In the genomic region with DNA sequence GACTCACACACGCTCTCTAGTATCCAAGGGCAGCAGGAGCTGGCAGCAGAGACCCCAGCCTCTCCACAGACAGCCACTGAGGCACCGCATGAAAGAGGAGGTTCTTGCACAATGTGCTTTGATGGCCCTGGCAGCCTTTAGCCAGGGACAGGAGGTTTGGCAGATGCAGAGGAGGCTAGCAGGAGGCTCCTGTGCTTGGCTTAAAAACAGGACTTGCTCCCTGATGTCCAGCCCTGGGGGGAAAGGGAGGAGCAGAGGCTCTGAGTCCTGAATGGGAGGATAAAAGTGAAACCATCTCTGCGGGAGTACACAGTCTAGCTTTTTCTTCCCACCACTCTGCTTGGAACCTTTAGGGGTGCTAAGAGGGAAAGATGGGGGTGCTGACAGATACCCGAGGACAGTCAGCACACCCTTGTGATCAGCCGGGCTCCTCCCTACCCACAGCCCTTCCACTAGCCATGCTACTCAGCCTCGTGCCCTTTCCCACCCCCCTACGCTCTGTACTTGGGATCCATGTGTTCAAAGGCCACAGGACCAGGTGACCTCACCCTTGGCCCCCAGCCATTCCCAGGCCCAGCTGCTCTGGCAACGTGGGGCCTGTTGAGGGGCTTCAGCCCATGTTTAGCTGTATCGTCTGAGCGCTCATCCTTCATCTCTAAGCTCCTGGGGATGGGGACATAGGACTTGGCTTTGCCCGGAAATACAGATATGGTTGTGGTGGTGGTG, we compare ENCODE assay signal across 8 mouse cellular contexts. TPM values are rescaled to one million over a fixed set of nuclear protein-coding genes. Genes with fewer than 3 reads are reported as not detected.
DNase-seq lines count a peak whose midpoint lies in the region; ATAC-seq and TF ChIP-seq lines count a peak whose summit lies in the region.
"Had no signal": no experiment of that assay in that cellular context is flagged by ENCODE, and none has a peak within 500 bp of the region (broad histone marks: within the 10 kb centered on the region; RNA-seq: fewer than 3 reads in every experiment).

No protein-coding gene starts in this region.

- WGBS in liver, adult 2 months, result 29% methylated on average over 11 of the region's 11 CpGs
- 57% methylated on average over 11 of the region's 11 CpGs for WGBS in midbrain, embryonic 13.5 days

- H3K4me3 ChIP-seq in liver, adult 2 months (ENCODE audit: insufficient read depth, low read depth, low read length), result 0 out of 2 replicates have a peak overlapping the region, but pooled peaks have one; percentile 5
- H3K4me3 ChIP-seq in midbrain, embryonic 13.5 days (replicated peaks), result no peak overlapping the region
- H3K4me3 ChIP-seq: megakaryocyte, embryonic 14.5 days had no signal

- peaks cover 17% of the 10 kb centered on the region for H3K4me1 ChIP-seq in liver, adult 2 months (ENCODE audit: control insufficient read depth, insufficient read depth, low read length)
- peaks cover 45% of the 10 kb centered on the region for H3K4me1 ChIP-seq in midbrain, embryonic 13.5 days (replicated peaks)

- no peak overlapping the region for H3K4me2 ChIP-seq in midbrain, embryonic 13.5 days (replicated peaks)

- H3K9ac ChIP-seq in liver, adult 2 months (ENCODE audit: low read depth, low read length), result no peak overlapping the region; the same call in 1 of the 2 replicates
- H3K9ac ChIP-seq in midbrain, embryonic 13.5 days (replicated peaks), result peak overlapping the region; percentile 28; the same call in 1 of the 2 replicates

- peak overlapping the region; percentile 62 for H3K27ac ChIP-seq in liver, adult 2 months (replicated peaks; ENCODE audit: insufficient read depth, low read depth, low read length)
- no peak overlapping the region for H3K27ac ChIP-seq in midbrain, embryonic 13.5 days

- TF ChIP-seq POLR2A in liver, adult 2 months (IDR thresholded peaks at IDR 0.05; ENCODE audit: extremely low read depth, insufficient read depth, low read length), result no peak

- no peak for TF ChIP-seq CTCF in liver, adult 2 months (IDR thresholded peaks at IDR 0.05; ENCODE audit: low read depth, low read length)

- H3K36me3 ChIP-seq in liver, adult 2 months (ENCODE audit: control insufficient read depth, insufficient read depth, low read length), result no peaks in the 10 kb centered on the region
- peaks cover 27% of the 10 kb centered on the region for H3K36me3 ChIP-seq in midbrain, embryonic 13.5 days

- no peaks in the 10 kb centered on the region for H3K9me3 ChIP-seq in midbrain, embryonic 13.5 days
- H3K9me3 ChIP-seq: megakaryocyte, embryonic 14.5 days had no signal

- no peaks in the 10 kb centered on the region for H3K27me3 ChIP-seq in liver, adult 2 months (ENCODE audit: control insufficient read depth, insufficient read depth, low read length)
- H3K27me3 ChIP-seq in midbrain, embryonic 13.5 days, result no peaks in the 10 kb centered on the region

- ATAC-seq in midbrain, embryonic 13.5 days, result 0 out of 2 replicates have a peak, but pooled peaks have one; percentile 44
- ATAC-seq in erythroid progenitor cell, adult 5-6 weeks (replicated peaks; ENCODE audit: low FRiP score, poor library complexity, severe bottlenecking), result no peak

- H3K79me2 ChIP-seq in liver, adult 2 months (ENCODE audit: control insufficient read depth, insufficient read depth, low read length), result peaks cover 25% of the 10 kb centered on the region

- DNase-seq in liver, adult 2 months (ENCODE audit: extremely low read depth, low read depth, low spot score), result peak; percentile 68
- DNase-seq in liver, result no peak
- peak; percentile 75 to 77 for DNase-seq in cerebellum, postnatal 10 days
- peak; percentile 39 for DNase-seq in heart, postnatal 4 days
- no peak for DNase-seq in urinary bladder, postnatal 4 days (ENCODE audit: low spot score in 2 of 2)

RNA-seq across cellular contexts. Expression of a gene that starts 12.6 kb away (rescaled TPM):
- 0.55 and 1.2 TPM in 2 replicates for total RNA-seq in liver, adult 2 months (2014; rRNA removed)
- 1.8 and 2.0 TPM in 2 replicates for polyA plus RNA-seq in liver, adult 2 months (2012; rRNA removed)
- total RNA-seq in heart, postnatal 4 days (2021), result 10 to 100 TPM; 15.0 to 15.4 TPM
- polyA plus RNA-seq in midbrain, embryonic 13.5 days (2015; fragmentation: Nextera tagmentation; extraction: Ambion mirVana), result 6.2 and 6.6 TPM in 2 replicates
- not detected in 2 replicates for total RNA-seq in erythroid progenitor cell, adult 5-6 weeks (2015; ENCODE audit: low replicate concordance)
- total RNA-seq in erythroid progenitor cell, adult 5-6 weeks (2017; ENCODE audit: low replicate concordance), result 0.77 TPM in 1 of 2 replicates, not detected in the other

RNA-seq across cellular contexts. Expression of a gene that starts 13.5 kb away (rescaled TPM):
- 2.3 and 3.1 TPM in 2 replicates for total RNA-seq in liver, adult 2 months (2014; rRNA removed)
- 5.8 and 6.3 TPM in 2 replicates for polyA plus RNA-seq in liver, adult 2 months (2012; rRNA removed)
- 10 to 100 TPM in 1 of 2 experiments, 1 to 10 TPM in 1; 9.6 to 10.3 TPM for total RNA-seq in heart, postnatal 4 days (2021)
- 4.2 and 5.0 TPM in 2 replicates for polyA plus RNA-seq in midbrain, embryonic 13.5 days (2015; fragmentation: Nextera tagmentation; extraction: Ambion mirVana)
- total RNA-seq in erythroid progenitor cell, adult 5-6 weeks (2015; ENCODE audit: low replicate concordance), result 7.6 and 8.8 TPM in 2 replicates
- 14.5 and 15.1 TPM in 2 replicates for total RNA-seq in erythroid progenitor cell, adult 5-6 weeks (2017; ENCODE audit: low replicate concordance)

RNA-seq across cellular contexts. Expression of a gene that starts 52.0 kb away (rescaled TPM):
- total RNA-seq in liver, adult 2 months (2014; rRNA removed), result 127 and 146 TPM in 2 replicates
- 146 and 216 TPM in 2 replicates for polyA plus RNA-seq in liver, adult 2 months (2012; rRNA removed)
- 10 to 100 TPM; 92.0 to 92.6 TPM for total RNA-seq in heart, postnatal 4 days (2021)
- 42.5 and 42.8 TPM in 2 replicates for polyA plus RNA-seq in midbrain, embryonic 13.5 days (2015; fragmentation: Nextera tagmentation; extraction: Ambion mirVana)
- 5.4 and 6.3 TPM in 2 replicates for total RNA-seq in erythroid progenitor cell, adult 5-6 weeks (2015; ENCODE audit: low replicate concordance)
- total RNA-seq in erythroid progenitor cell, adult 5-6 weeks (2017; ENCODE audit: low replicate concordance), result 1.9 and 7.3 TPM in 2 replicates

Comparison
In these comparisons a context has a peak if more than half of its experiments do, and no peak if none do; other contexts are left out.
1. DNase-seq: peak in liver, adult 2 months (single experiment), cerebellum, postnatal 10 days (2 of 2) and heart, postnatal 4 days (single experiment); none in liver (single experiment) and urinary bladder, postnatal 4 days (0 of 2).
2. RNA of a gene that starts 52.0 kb away (total RNA-seq): 127 to 146 TPM in liver, adult 2 months and 92.0 to 92.6 TPM in heart, postnatal 4 days; 1.9 to 7.3 TPM in erythroid progenitor cell, adult 5-6 weeks; every median in the first group is over 10 times any median in the second.